Mouse (Mus musculus) neural tube, embryonic 15.5 days (tissue): ENCODE measurements at regions not wholly inside any gene's neighbourhood (a gene's known extent, or its start where the extent isn't known, plus 50 kb on each side); places are given as distances from the start of the nearest gene placed in this dataset. TPM values are rescaled to one million over a fixed set of nuclear protein-coding genes. Genes with fewer than 3 reads are reported as not detected.
A peak's percentile ranks its signal among the peaks of the same experiment; 100 is the strongest.

Source experiments
- ATAC-seq: fragments of 200-750 bp; cut with Nextera tagmentation; 2 replicates; pipeline ENCODE4 v1.8.0; 2017; ENCODE audit warnings: mild to moderate bottlenecking, moderate TSS enrichment, moderate library complexity; ENCODE audit not compliant: low FRiP score
- H3K27ac ChIP-seq: fragments of 300-500 bp; sonication (generic); replicated peaks from 2 replicates; pipeline ENCODE4 v1.5.1; 2015; ENCODE audit warnings: mild to moderate bottlenecking, inconsistent platforms
- H3K27me3 ChIP-seq: fragments of 300-500 bp; sonication (generic); replicated peaks from 2 replicates; pipeline ENCODE4 v1.6.1; 2015; ENCODE audit warnings: inconsistent platforms
- H3K36me3 ChIP-seq: fragments of 300-500 bp; sonication (generic); 2 replicates; pipeline ENCODE4 v1.6.1; 2015; ENCODE audit warnings: inconsistent platforms
- H3K4me1 ChIP-seq: fragments of 300-500 bp; sonication (generic); 2 replicates; pipeline ENCODE4 v1.6.1; 2015; ENCODE audit warnings: inconsistent platforms
- H3K4me2 ChIP-seq: fragments of 300-500 bp; sonication (generic); 2 replicates; pipeline ENCODE4 v1.6.1; 2015; ENCODE audit warnings: inconsistent platforms, mild to moderate bottlenecking, moderate library complexity
- H3K4me3 ChIP-seq: fragments of 300-500 bp; sonication (generic); replicated peaks from 2 replicates; pipeline ENCODE4 v1.5.1; 2015; ENCODE audit warnings: mild to moderate bottlenecking, inconsistent platforms
- H3K9ac ChIP-seq: fragments of 300-500 bp; sonication (generic); replicated peaks from 2 replicates; pipeline ENCODE4 v1.6.1; 2015; ENCODE audit warnings: mild to moderate bottlenecking, inconsistent platforms
- H3K9me3 ChIP-seq: fragments of 300-500 bp; sonication (generic); replicated peaks from 2 replicates; pipeline ENCODE4 v1.6.1; 2016; ENCODE audit warnings: inconsistent platforms
- whole genome bisulfite sequencing: fragments of 180-500 bp; shearing (Covaris S2); methylation state at CpG from one replicate; pipeline ENCODE4 v1.1.7; 2015; ENCODE audit warnings: mixed read lengths; 5-methylcytosine and 5-hydroxymethylcytosine counted together
- microRNA-seq: library from miRNA; unstranded; fragments of <30 nt; microRNA quantifications from one replicate; pipeline ENCODE4, GENCODE M21; 2017

- Histone ChIP-seq H3K27me3 (no peaks in the 10 kb centered on the region), H3K4me1 (no peaks in the 10 kb centered on the region), H3K4me3 (no peak overlapping the region), H3K4me2 (no peak overlapping the region), H3K9ac (no peak overlapping the region), H3K27ac (no peak overlapping the region), H3K9me3 (no peaks in the 10 kb centered on the region; the same call in 1 of the 2 replicates), H3K36me3 (no peaks in the 10 kb centered on the region)
- WGBS: 76% methylated on average over 5 of the region's 5 CpGs
- no peak for ATAC-seq
Observed at GRCm38 (mm10) chr15:87437611-87438010, 106.5 kb upstream of the Fam19a5 start.

- no peaks in the 10 kb centered on the region for H3K36me3 ChIP-seq
- 6% methylated on average over 1 of the region's 1 CpGs for WGBS
- ATAC-seq: no peak
- no peak overlapping the region for H3K9ac ChIP-seq
- H3K4me3 ChIP-seq: no peak overlapping the region
- no peaks in the 10 kb centered on the region for H3K9me3 ChIP-seq
- no peaks in the 10 kb centered on the region for H3K4me1 ChIP-seq
- no peak overlapping the region for H3K4me2 ChIP-seq
- no peak overlapping the region for H3K27ac ChIP-seq
- no peaks in the 10 kb centered on the region for H3K27me3 ChIP-seq
Observed at GRCm38 (mm10) chr15:87458932-87459331, 85.2 kb upstream of the Fam19a5 start.

GRCm38 (mm10) chr15:87476247-87476646 is 67.9 kb upstream of the Fam19a5 start:
- Histone ChIP-seq H3K4me1 (peaks cover 10% of the 10 kb centered on the region; the same call in 1 of the 2 replicates), H3K4me3 (no peak overlapping the region), H3K4me2 (no peak overlapping the region), H3K9ac (no peak overlapping the region), H3K36me3 (no peaks in the 10 kb centered on the region), H3K9me3 (no peaks in the 10 kb centered on the region), H3K27me3 (no peaks in the 10 kb centered on the region), H3K27ac (peak overlapping the region; percentile 35; the same call in 1 of the 2 replicates)
- WGBS: 41% methylated on average over 11 of the region's 11 CpGs
- ATAC-seq: 0 out of 2 replicates have a peak, but pooled peaks have one; percentile 35

GRCm38 (mm10) chr15:87476862-87477490 is 67.1 kb upstream of the Fam19a5 start:
- ATAC-seq: no peak
- 69% methylated on average over 14 of the region's 14 CpGs for WGBS
- H3K9me3 ChIP-seq: no peaks in the 10 kb centered on the region
- H3K27me3 ChIP-seq: no peaks in the 10 kb centered on the region
- no peak overlapping the region for H3K4me2 ChIP-seq
- H3K4me3 ChIP-seq: no peak overlapping the region
- H3K27ac ChIP-seq: no peak overlapping the region
- H3K9ac ChIP-seq: no peak overlapping the region
- H3K4me1 ChIP-seq: peaks cover 10% of the 10 kb centered on the region; the same call in 1 of the 2 replicates
- H3K36me3 ChIP-seq: no peaks in the 10 kb centered on the region

- H3K9ac ChIP-seq: no peak overlapping the region
- 81% methylated on average over 3 of the region's 3 CpGs for WGBS
- H3K4me2 ChIP-seq: no peak overlapping the region
- no peak for ATAC-seq
- H3K36me3 ChIP-seq: no peaks in the 10 kb centered on the region
- peaks cover 24% of the 10 kb centered on the region for H3K4me1 ChIP-seq
- no peaks in the 10 kb centered on the region for H3K27me3 ChIP-seq
- H3K27ac ChIP-seq: no peak overlapping the region
- H3K9me3 ChIP-seq: no peaks in the 10 kb centered on the region
- H3K4me3 ChIP-seq: no peak overlapping the region
Observed at GRCm38 (mm10) chr15:87480758-87481157, 63.3 kb upstream of the Fam19a5 start.

Small RNA genes in the stretch of these regions (microRNA-seq; reads per million reads assigned to microRNA genes)
- not detected for gene Gm23416
